Mouse (Mus musculus) CH12.LX (cell line): ENCODE measurements around the gene Agfg2. TPM values are rescaled to one million over a fixed set of nuclear protein-coding genes. Genes with fewer than 3 reads are reported as not detected.

Experiments used
- DNase-seq: peaks from one replicate; pipeline ENCODE4 v3.0.0-alpha.2; 2013; ENCODE audit errors: extremely low read depth
- H3K27ac ChIP-seq: 2 replicates; pipeline ENCODE4 v1.5.1; 2012; ENCODE audit warnings: low read depth, mild to moderate bottlenecking, control low read depth, moderate library complexity; ENCODE audit not compliant: insufficient read depth
- H3K27me3 ChIP-seq: replicated peaks from 2 replicates; pipeline ENCODE3; 2012; ENCODE audit warnings: inconsistent platforms
- H3K36me3 ChIP-seq, 2 experiments: replicated peaks in 1 of 2; 2 replicates each; pipeline versions ENCODE3 to v1.6.1; 2012; ENCODE audit warnings: inconsistent platforms in 1 of 2, low read length in 1 of 2, mild to moderate bottlenecking in 1 of 2, mixed read lengths in 1 of 2, moderate library complexity in 1 of 2; ENCODE audit not compliant: control insufficient read depth in 1 of 2, insufficient read depth in 1 of 2
- H3K4me1 ChIP-seq, 2 experiments: 2 replicates each; pipeline ENCODE4 v1.6.1; 2012; ENCODE audit warnings: inconsistent platforms in 1 of 2, moderate library complexity in 1 of 2; ENCODE audit not compliant: insufficient read depth in 2 of 2, control insufficient read depth in 1 of 2
- H3K4me2 ChIP-seq: 2 replicates; pipeline ENCODE4 v1.6.1; 2012; ENCODE audit warnings: low read depth, mild to moderate bottlenecking, control low read depth; ENCODE audit not compliant: poor library complexity, insufficient read depth, severe bottlenecking
- H3K4me3 ChIP-seq, 3 experiments: fragments of 150-350 bp in 1 of 3; sonication (generic) in 1 of 3; replicated peaks in 1 of 3; 2 replicates each; pipeline versions ENCODE3 to v1.5.1; 2011 to 2012; ENCODE audit warnings: low read depth in 2 of 3, low read length in 2 of 3, mild to moderate bottlenecking in 2 of 3, moderate library complexity in 2 of 3, control low read depth in 1 of 3, improper control_type of control experiment in 1 of 3, inconsistent platforms in 1 of 3, mixed read lengths in 1 of 3; ENCODE audit not compliant: poor library complexity in 1 of 3
- H3K79me2 ChIP-seq: replicated peaks from 2 replicates; pipeline ENCODE4 v1.6.1; 2012; ENCODE audit warnings: mild to moderate bottlenecking, moderate library complexity; ENCODE audit not compliant: control insufficient read depth, poor library complexity, insufficient read depth, severe bottlenecking; ENCODE audit errors: extremely low read depth
- H3K9ac ChIP-seq: 2 replicates; pipeline ENCODE4 v1.6.1; 2012; ENCODE audit warnings: low read depth, mild to moderate bottlenecking, control low read depth, moderate library complexity; ENCODE audit not compliant: insufficient read depth
- H3K9me3 ChIP-seq: replicated peaks from 2 replicates; pipeline ENCODE3; 2012; ENCODE audit warnings: low read length, inconsistent platforms, mixed read lengths
- CHD1 ChIP-seq: IDR thresholded peaks from 2 replicates; pipeline ENCODE4 v1.6.1; 2012; ENCODE audit warnings: low read depth, low read length, improper control_type of control experiment, inconsistent platforms
- CHD2 ChIP-seq: IDR thresholded peaks from 2 replicates; pipeline ENCODE4 v1.6.1; 2011; ENCODE audit warnings: low read length, improper control_type of control experiment
- EP300 ChIP-seq: IDR thresholded peaks from 2 replicates; pipeline ENCODE4 v1.6.1; 2011; ENCODE audit warnings: low read length, improper control_type of control experiment
- GABPA ChIP-seq: IDR thresholded peaks from 2 replicates; pipeline ENCODE4 v1.6.1; 2012; ENCODE audit warnings: low read depth, low read length, improper control_type of control experiment, inconsistent platforms; ENCODE audit not compliant: insufficient replicate concordance
- MAX ChIP-seq: IDR thresholded peaks from 2 replicates; pipeline ENCODE4 v1.6.1; 2011; ENCODE audit warnings: low read length, improper control_type of control experiment
- MEF2A ChIP-seq: IDR thresholded peaks from 2 replicates; pipeline ENCODE4 v1.6.1; 2014; ENCODE audit warnings: low read depth, mild to moderate bottlenecking, inconsistent platforms, low read length, improper control_type of control experiment, borderline replicate concordance
- NRF1 ChIP-seq: IDR thresholded peaks from 2 replicates; pipeline ENCODE4 v1.6.1; 2014; ENCODE audit warnings: low read depth, mild to moderate bottlenecking, inconsistent platforms, low read length, improper control_type of control experiment, moderate library complexity
- POLR2A ChIP-seq: IDR thresholded peaks from 2 replicates; pipeline ENCODE4 v1.6.1; 2011; ENCODE audit warnings: low read depth, mild to moderate bottlenecking, improper control_type of control experiment, low read length
- POLR2AphosphoS2 ChIP-seq: IDR thresholded peaks from 2 replicates; pipeline ENCODE4 v1.6.1; 2011; ENCODE audit warnings: low read depth, low read length, improper control_type of control experiment
- RCOR1 ChIP-seq: conservative IDR thresholded peaks from 2 replicates; pipeline ENCODE4 v1.6.1; 2012; ENCODE audit warnings: low read depth, mild to moderate bottlenecking, inconsistent platforms, low read length, improper control_type of control experiment
- SMC3 ChIP-seq: IDR thresholded peaks from 2 replicates; pipeline ENCODE4 v1.6.1; 2011; ENCODE audit warnings: low read depth, low read length, improper control_type of control experiment
- TBP ChIP-seq: conservative IDR thresholded peaks from 2 replicates; pipeline ENCODE4 v1.6.1; 2011; ENCODE audit warnings: low read depth, low read length, improper control_type of control experiment
- USF1 ChIP-seq: IDR thresholded peaks from 2 replicates; pipeline ENCODE4 v1.6.1; 2014; ENCODE audit warnings: low read depth, mild to moderate bottlenecking, inconsistent platforms, low read length, improper control_type of control experiment
- USF2 ChIP-seq: conservative IDR thresholded peaks from 2 replicates; pipeline ENCODE4 v1.6.1; 2011; ENCODE audit warnings: low read depth, low read length, improper control_type of control experiment
- ZC3H11A ChIP-seq: IDR thresholded peaks from 2 replicates; pipeline ENCODE4 v1.6.1; 2012; ENCODE audit warnings: low read depth, mild to moderate bottlenecking, inconsistent platforms, low read length, improper control_type of control experiment
- ZKSCAN1 ChIP-seq: IDR thresholded peaks from 2 replicates; pipeline ENCODE4 v1.6.1; 2012; ENCODE audit warnings: low read depth, inconsistent platforms, low read length, improper control_type of control experiment, borderline replicate concordance
- ZMIZ1 ChIP-seq: IDR thresholded peaks from 2 replicates; pipeline ENCODE4 v1.6.1; 2012; ENCODE audit warnings: low read depth, mild to moderate bottlenecking, inconsistent platforms, low read length, improper control_type of control experiment
- ZNF384 ChIP-seq: IDR thresholded peaks from 2 replicates; pipeline ENCODE4 v1.6.1; 2012; ENCODE audit warnings: low read depth, low read length, improper control_type of control experiment, inconsistent platforms
- dilution Hi-C: fragments of 300-500 bp; cut with MboI; formaldehyde crosslinking; loops from 2 replicates; pipeline ENCODE4 v1.14.3; 2020; ENCODE audit warnings: low sequenced_read_pairs; ENCODE audit not compliant: extremely low pct_unique_long_range_greater_than_20kb, extremely low pct_ligation_motif_present
- in situ Hi-C: fragments of 300-500 bp; cut with MboI; formaldehyde crosslinking; loops from 3 replicates; pipeline ENCODE4 v1.14.3; 2019; ENCODE audit warnings: low sequenced_read_pairs, low pct_ligation_motif_present, low pct_unique_long_range_greater_than_20kb, mixed read lengths
- polyA plus RNA-seq: library from polyadenylated mRNA; unstranded; fragments of >175 nt; gene quantifications from 2 replicates; pipeline ENCODE4 v1.2.1, GENCODE M21; 2012; ENCODE audit warnings: low read depth; ENCODE audit not compliant: insufficient read length
- total RNA-seq, 2 experiments: library from RNA; depleted of rRNA; stranded (reverse); fragments of 300-350 nt in 1 of 2; fragments of >200 nt in 1 of 2; gene quantifications; 2 replicates each; pipeline ENCODE4 v1.2.3; 2012 to 2014

Gene Agfg2
- total and polyA plus RNA-seq, 3 experiments, result 8.7 to 16.7 (median 13.4) TPM

GRCm38 (mm10) chr5:137633397-137634084, 51.0 kb downstream of the Agfg2 start:
- Histone ChIP-seq H3K4me2 (no peak overlapping the region), H3K27ac (no peak overlapping the region)
- in situ Hi-C loops, result no loop called here

GRCm38 (mm10) chr5:137631591-137631990, 52.9 kb downstream of the Agfg2 start:
- Histone ChIP-seq H3K4me3 (peak overlapping the region; percentile 53 to 91 (median 79)), H3K27ac (peak overlapping the region; percentile 94), H3K9ac (peak overlapping the region; percentile 24), H3K4me1 (peaks cover 16 to 48% of the 10 kb centered on the region in 2 experiments), H3K9me3 (no peaks in the 10 kb centered on the region), H3K27me3 (no peaks in the 10 kb centered on the region), H3K36me3 (peaks cover 28 to 37% of the 10 kb centered on the region in 2 experiments), H3K4me2 (peak overlapping the region; percentile 81), H3K79me2 (peaks cover 14% of the 10 kb centered on the region)
- no peak for DNase-seq
- dilution Hi-C loops (no loop called here), in situ Hi-C loops (no loop called here)
- TF ChIP-seq ZKSCAN1 (no peak), ZNF384 (no peak), TBP (0 out of 2 replicates have a peak, but pooled peaks have one; percentile 13), USF1 (no peak), EP300 (no peak), CHD2 (no peak), ZC3H11A (no peak), RCOR1 (no peak)

More at GRCm38 (mm10) chr5:137633397-137634084, 51.0 kb downstream of the Agfg2 start:
- DNase-seq, result no peak
- H3K9me3 ChIP-seq, result no peaks in the 10 kb centered on the region
- peaks cover 14% of the 10 kb centered on the region for H3K79me2 ChIP-seq
- peaks cover 47 to 57% of the 10 kb centered on the region in 2 experiments for H3K36me3 ChIP-seq
- dilution Hi-C loops, result no loop called here
- no peaks in the 10 kb centered on the region for H3K27me3 ChIP-seq
- no peak overlapping the region for H3K4me3 ChIP-seq
- H3K9ac ChIP-seq, result no peak overlapping the region
- no peak for TF ChIP-seq GABPA
- TF ChIP-seq CHD1, result no peak
- no peak for TF ChIP-seq ZMIZ1
- no peak for TF ChIP-seq MEF2A
- no peak for TF ChIP-seq POLR2A
- no peak for TF ChIP-seq USF2
- TF ChIP-seq MAX, result no peak
- no peak for TF ChIP-seq POLR2AphosphoS2
- no peak for TF ChIP-seq NRF1
- no peak for TF ChIP-seq SMC3
- TF ChIP-seq, all 38 proteins: peak for 0
- H3K4me1 ChIP-seq, result peaks cover 13 to 53% of the 10 kb centered on the region in 2 experiments
